Mouse (Mus musculus): ENCODE data around the gene Slc27a4. TPM values are rescaled to one million over a fixed set of nuclear protein-coding genes. Genes with fewer than 3 reads are reported as not detected.
"Not testable (repeated sequence)": the region's sequence is repeated elsewhere in the genome, so short reads cannot be mapped to it uniquely, and the experiment has no call there.

Slc27a4 gene
- polyA plus RNA-seq (2012; rRNA removed) = 64.2 and 65.8 TPM in 2 replicates

GRCm38 (mm10) chr2:29802075-29802826 is at the start of gene Slc27a4:
Slc27a4 (plus strand) TSS chr2:29802634.
- DNase-seq (ENCODE audit: low read depth) = no peak

- no peak for DNase-seq (ENCODE audit: low read depth)
These were observed 46.7 kb upstream of the Slc27a4 start for GRCm38 (mm10) chr2:29755693-29756092.

GRCm38 (mm10) chr2:29764831-29765230 is 37.6 kb upstream of the Slc27a4 start:
- DNase-seq (ENCODE audit: low read depth) = no peak

- DNase-seq (ENCODE audit: low read depth) = peak; percentile 83
These were observed 34.3 kb upstream of the Slc27a4 start for GRCm38 (mm10) chr2:29767976-29768709.

- no peak for DNase-seq (ENCODE audit: low read depth)
These were observed 33.5 kb upstream of the Slc27a4 start for GRCm38 (mm10) chr2:29768901-29769300.

GRCm38 (mm10) chr2:29770162-29770561 is 32.3 kb upstream of the Slc27a4 start:
- no peak for DNase-seq (ENCODE audit: low read depth)

GRCm38 (mm10) chr2:29771611-29772461 is 30.6 kb upstream of the Slc27a4 start:
- peak; percentile 99 for DNase-seq (ENCODE audit: low read depth)

- no peak for DNase-seq (ENCODE audit: low read depth)
These were observed 29.1 kb upstream of the Slc27a4 start for GRCm38 (mm10) chr2:29773323-29773722.

GRCm38 (mm10) chr2:29781256-29781655 is 21.2 kb upstream of the Slc27a4 start:
- DNase-seq (ENCODE audit: low read depth) = not testable (repeated sequence)

- DNase-seq (ENCODE audit: low read depth) = no peak
These were observed 18.1 kb upstream of the Slc27a4 start for GRCm38 (mm10) chr2:29784290-29784689.

- DNase-seq (ENCODE audit: low read depth) = no peak
These were observed 15.1 kb upstream of the Slc27a4 start, which contains the start of gene Coq4 for GRCm38 (mm10) chr2:29787104-29787917. Coq4 (plus strand) TSS chr2:29787493.

- DNase-seq (ENCODE audit: low read depth) = no peak
These were observed 14.3 kb upstream of the Slc27a4 start, which contains the start of gene Trub2 for GRCm38 (mm10) chr2:29787937-29788681. Trub2 (minus strand) TSS chr2:29788502.

GRCm38 (mm10) chr2:29792772-29793487 is 9.5 kb upstream of the Slc27a4 start:
- DNase-seq (ENCODE audit: low read depth) = no peak

GRCm38 (mm10) chr2:29802827-29803201 is 380 bp downstream of the Slc27a4 start:
- DNase-seq (ENCODE audit: low read depth) = no peak

GRCm38 (mm10) chr2:29803400-29803831 is 982 bp downstream of the Slc27a4 start:
- DNase-seq (ENCODE audit: low read depth) = no peak

GRCm38 (mm10) chr2:29815678-29816371 is 13.4 kb downstream of the Slc27a4 start:
- DNase-seq (ENCODE audit: low read depth) = no peak

GRCm38 (mm10) chr2:29817426-29818232 is 15.2 kb downstream of the Slc27a4 start:
- DNase-seq (ENCODE audit: low read depth) = no peak

GRCm38 (mm10) chr2:29819363-29819762 is 16.9 kb downstream of the Slc27a4 start:
- no peak for DNase-seq (ENCODE audit: low read depth)
